Mouse (Mus musculus) lung, postnatal 0 days (tissue): Measurements from ENCODE around the gene Efcab6.

Source experiments
- CTCF ChIP-seq: IDR thresholded peaks from 2 replicates; pipeline ENCODE4 v1.5.1; 2016; ENCODE audit warnings: antibody characterized with exemption, mild to moderate bottlenecking
- EP300 ChIP-seq: IDR thresholded peaks from 2 replicates; pipeline ENCODE4 v1.6.1; 2016; ENCODE audit warnings: antibody characterized with exemption, mild to moderate bottlenecking, control low read depth

GRCm38 (mm10) chr15:83967802-83968201 lies 97.4 kb downstream of the Efcab6 start:
- TF ChIP-seq CTCF (no peak), EP300 (no peak)
